Mouse (Mus musculus): ENCODE measurements around the gene D930048N14Rik.

DNA sequence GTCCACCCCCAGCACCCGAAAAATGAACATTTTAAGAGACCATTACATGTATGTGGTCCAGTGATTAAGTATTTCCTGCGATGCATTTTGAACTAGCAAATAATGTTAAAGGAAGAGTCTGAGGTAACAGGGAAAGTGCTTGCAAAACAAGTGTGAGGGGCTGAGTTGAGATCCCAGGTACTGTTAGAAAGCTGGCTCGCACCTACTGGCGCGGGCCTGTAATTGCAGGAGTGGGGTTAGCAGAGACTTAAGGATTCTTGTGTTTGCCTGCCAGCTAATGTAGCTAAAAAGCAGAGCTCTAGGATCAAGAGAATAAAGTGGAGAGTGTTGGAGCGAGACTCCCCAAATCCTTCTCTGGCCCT is 14.4 kb upstream of the D930048N14Rik start:
- TF ChIP-seq RAD21 (IDR thresholded peaks at IDR 0.05; ENCODE audit: low read depth, low read length) (peak; percentile 13), CHD2 (IDR thresholded peaks at IDR 0.05; ENCODE audit: low read length) (no peak), POLR2A (IDR thresholded peaks at IDR 0.05; ENCODE audit: control insufficient read depth in 1 of 2, insufficient read depth in 1 of 2, low read depth in 1 of 2, low read length in 2 of 2, poor library complexity in 1 of 2) (no peak), CTCF (IDR thresholded peaks at IDR 0.05 in 2 of 3, conservative IDR thresholded peaks at IDR 0.05 in 1 of 3; ENCODE audit: control insufficient read depth in 1 of 3, insufficient read depth in 1 of 3, low read depth in 2 of 3, low read length in 3 of 3, poor library complexity in 1 of 3, severe bottlenecking in 1 of 3) (peak; percentile 58 to 85 (median 67)), ZC3H11A (IDR thresholded peaks at IDR 0.05; ENCODE audit: low read depth, low read length) (no peak), EP300 (IDR thresholded peaks at IDR 0.05; ENCODE audit: low read depth in 1 of 2, low read length in 2 of 2) (no peak), GATA1 (IDR thresholded peaks at IDR 0.05; ENCODE audit: low read depth, low read length) (no peak), NRF1 (IDR thresholded peaks at IDR 0.05; ENCODE audit: insufficient read depth, low read depth, low read length, poor library complexity, severe bottlenecking) (no peak), USF1 (IDR thresholded peaks at IDR 0.05; ENCODE audit: low read depth, low read length) (no peak), MAFK (IDR thresholded peaks at IDR 0.05; ENCODE audit: borderline replicate concordance, low read depth, low read length) (no peak), MAX (IDR thresholded peaks at IDR 0.05; ENCODE audit: low read length) (no peak), TCF12 (IDR thresholded peaks at IDR 0.05; ENCODE audit: low read depth, low read length) (no peak)
